Mouse (Mus musculus) activated CD4-positive, CD25-positive, alpha-beta regulatory T cell, adult 4 months (primary cell): Measurements from ENCODE around the gene Ak7. TPM values are rescaled to one million over a fixed set of nuclear protein-coding genes. Genes with fewer than 3 reads are reported as not detected.

Experiments used
- ATAC-seq: one replicate; pipeline ENCODE4 v1.8.0; 2017
- polyA plus RNA-seq, 2 experiments: library from polyadenylated mRNA; unstranded; fragments of 100-300 nt; shearing (Covaris generic); gene quantifications; one replicate each; pipeline ENCODE4 v1.2.1; 2017

Gene Ak7
- polyA plus RNA-seq, 2 experiments from 2014 or later, result 0.62 to 0.98 TPM

GRCm38 (mm10) chr12:105789885-105790284 lies 84.1 kb downstream of the Ak7 start:
- no peak for ATAC-seq

- ATAC-seq, result no peak
These were observed 89.1 kb downstream of the Ak7 start for GRCm38 (mm10) chr12:105794896-105795295.

GRCm38 (mm10) chr12:105798001-105798400 lies 92.2 kb downstream of the Ak7 start:
- ATAC-seq, result no peak

- ATAC-seq, result no peak
These were observed 100.0 kb downstream of the Ak7 start for GRCm38 (mm10) chr12:105805790-105806189.

GRCm38 (mm10) chr12:105806205-105806604 lies 100.4 kb downstream of the Ak7 start:
- no peak for ATAC-seq

GRCm38 (mm10) chr12:105807416-105807815 lies 101.6 kb downstream of the Ak7 start:
- no peak for ATAC-seq

- no peak for ATAC-seq
These were observed 103.2 kb downstream of the Ak7 start for GRCm38 (mm10) chr12:105808945-105809344.

- ATAC-seq, result no peak
These were observed 104.8 kb downstream of the Ak7 start for GRCm38 (mm10) chr12:105810608-105811007.

GRCm38 (mm10) chr12:105813957-105814356 lies 108.2 kb downstream of the Ak7 start:
- no peak for ATAC-seq

- ATAC-seq, result no peak
These were observed 117.7 kb downstream of the Ak7 start for GRCm38 (mm10) chr12:105823472-105823871.

- ATAC-seq, result no peak
These were observed 119.0 kb downstream of the Ak7 start for GRCm38 (mm10) chr12:105824743-105825142.

GRCm38 (mm10) chr12:105825266-105825665 lies 119.5 kb downstream of the Ak7 start:
- ATAC-seq, result no peak

Other genes starting within 250 kb of the Ak7 start
- not detected for gene Bdkrb2, start 142.8 kb upstream of the Ak7 start, polyA plus RNA-seq
- 1 to 10 TPM; 1.0 to 1.1 TPM for gene Bdkrb1, start 102.9 kb upstream of the Ak7 start, polyA plus RNA-seq
- gene Gskip, start 21.1 kb upstream of the Ak7 start, polyA plus RNA-seq, result 10 to 100 TPM; 51.6 to 52.4 TPM
- gene Atg2b, start 20.8 kb upstream of the Ak7 start, polyA plus RNA-seq, result 10 to 100 TPM in 1 of 2 experiments, 1 to 10 TPM in 1; 8.9 to 12.8 TPM
- 100 to 1,000 TPM; 109 to 124 TPM for gene Papola, start 78.7 kb downstream of the Ak7 start, polyA plus RNA-seq